Mouse (Mus musculus) yolk sac, embryonic 10.5 days (tissue): ENCODE results near the gene Lyst.

Experiments used
- DNase-seq: peaks from one replicate; pipeline ENCODE4 v3.0.0-alpha.2; 2017; ENCODE audit warnings: low spot score

Gene Lyst

DNA sequence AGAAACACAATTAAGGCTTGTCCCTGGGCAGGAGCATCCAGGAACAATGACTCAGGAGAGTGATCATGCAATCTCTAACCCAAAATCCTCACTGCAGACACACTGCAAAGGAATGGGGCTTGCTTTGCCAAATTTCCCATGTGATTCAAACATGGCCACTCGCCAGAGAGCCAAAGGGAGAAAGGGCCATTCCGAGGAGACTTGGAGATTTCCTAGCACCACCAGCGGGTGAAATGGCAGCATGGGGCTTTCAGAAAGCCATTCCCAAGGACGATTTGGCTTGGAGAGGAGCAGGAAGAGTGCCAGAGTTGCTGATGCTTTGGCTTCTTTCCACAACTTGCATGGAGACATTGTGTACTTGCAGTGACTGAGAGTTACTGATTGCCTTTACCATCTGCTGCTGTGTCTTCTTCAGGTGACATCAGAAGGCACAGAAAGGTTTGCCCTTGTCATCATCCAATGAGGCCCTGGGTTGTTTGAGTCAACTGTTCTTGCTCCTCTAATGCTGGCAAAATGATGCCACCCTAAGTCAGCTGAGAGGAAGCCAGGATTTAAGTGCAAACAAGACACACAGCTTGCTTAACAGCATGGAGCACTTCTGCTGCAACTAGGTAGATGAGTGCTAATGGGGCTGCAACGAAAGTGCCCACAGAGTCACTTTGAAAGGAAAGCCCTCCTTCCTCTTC, 16.5 kb upstream of the Lyst start:
- no peak for DNase-seq

DNA sequence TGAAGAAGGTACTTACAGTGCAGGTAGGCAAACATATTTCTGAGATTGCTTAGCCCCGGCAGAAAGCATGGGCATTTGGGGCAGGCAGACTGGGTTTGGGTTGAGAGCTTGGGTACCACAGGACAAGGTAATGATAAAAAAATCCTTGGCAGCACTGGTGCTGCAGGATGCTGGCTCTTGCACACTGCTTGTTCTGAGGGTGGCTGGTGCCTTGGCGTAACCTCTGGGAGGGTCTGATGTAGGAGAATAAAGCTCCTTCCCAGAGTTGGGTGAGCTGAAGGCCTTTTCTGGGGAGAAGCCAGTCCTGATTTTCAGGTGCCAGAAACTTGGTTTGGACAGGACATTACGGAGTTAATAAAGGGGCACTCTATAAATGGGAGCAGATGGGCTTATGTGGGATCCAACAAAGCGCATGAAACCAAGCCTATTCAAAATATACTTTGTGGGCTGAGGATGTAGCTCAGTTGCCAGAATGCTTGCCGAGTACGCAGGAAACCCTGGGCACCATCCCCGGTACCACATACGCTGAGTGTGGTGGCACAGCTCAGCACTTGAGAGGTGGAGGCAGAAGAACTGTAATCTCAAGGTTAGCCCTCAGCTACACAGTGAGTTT, 15.8 kb upstream of the Lyst start:
- no peak for DNase-seq

DNA sequence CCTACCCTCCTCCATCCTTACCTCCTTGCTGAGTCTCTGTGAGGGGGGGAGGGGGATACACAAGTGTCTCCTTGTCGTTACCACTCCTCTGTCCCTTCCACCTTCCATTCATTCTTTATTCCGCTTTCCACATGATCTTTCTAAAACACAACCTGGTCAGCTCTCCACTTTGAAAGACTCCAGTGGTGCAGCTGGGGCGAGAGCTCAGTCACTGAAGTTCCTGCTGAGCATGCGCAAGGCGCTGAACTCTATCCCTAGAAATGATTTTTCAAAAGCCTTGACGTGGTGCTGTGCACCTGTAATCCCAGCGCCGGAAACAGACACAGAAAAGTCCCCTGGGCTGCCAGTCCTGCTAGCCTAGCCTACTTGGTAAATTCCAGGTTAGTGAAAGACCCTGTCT, 15.1 kb upstream of the Lyst start:
- DNase-seq = no peak

DNA sequence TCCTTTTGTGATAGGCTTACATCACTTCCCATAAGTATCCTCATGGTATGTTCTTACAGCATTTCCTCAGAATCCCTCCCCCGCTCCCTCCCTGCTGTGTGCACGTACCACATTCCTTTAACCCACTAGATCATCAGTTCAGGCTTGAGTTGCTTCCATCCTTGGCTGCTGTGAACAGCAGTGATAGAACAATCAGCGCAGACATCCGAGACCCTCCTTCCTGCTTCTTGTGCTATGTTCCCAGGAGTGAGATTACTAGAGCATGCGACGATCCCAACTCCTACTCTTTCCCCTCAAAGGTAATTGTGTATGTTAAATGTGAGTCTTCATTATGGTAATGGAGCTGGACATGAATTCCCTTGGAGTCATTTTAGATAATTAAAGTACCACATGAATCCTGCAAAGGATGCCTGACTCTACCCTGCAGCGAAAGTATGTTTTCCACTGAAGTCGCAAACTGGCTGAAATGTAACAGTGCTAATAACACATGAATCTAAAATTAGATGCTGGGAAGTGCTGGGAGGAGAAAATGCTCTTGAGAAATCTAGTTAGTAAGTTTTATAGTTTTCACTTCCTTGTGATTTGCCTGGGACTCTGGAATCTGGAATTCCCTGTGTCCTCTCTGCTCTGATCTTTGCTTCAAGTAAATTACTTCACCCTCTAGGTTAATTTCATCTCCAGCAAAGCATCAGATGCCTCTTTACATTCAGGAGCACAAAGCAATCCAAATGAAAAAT, 13.6 kb upstream of the Lyst start:
- peak; percentile 30 for DNase-seq

DNA sequence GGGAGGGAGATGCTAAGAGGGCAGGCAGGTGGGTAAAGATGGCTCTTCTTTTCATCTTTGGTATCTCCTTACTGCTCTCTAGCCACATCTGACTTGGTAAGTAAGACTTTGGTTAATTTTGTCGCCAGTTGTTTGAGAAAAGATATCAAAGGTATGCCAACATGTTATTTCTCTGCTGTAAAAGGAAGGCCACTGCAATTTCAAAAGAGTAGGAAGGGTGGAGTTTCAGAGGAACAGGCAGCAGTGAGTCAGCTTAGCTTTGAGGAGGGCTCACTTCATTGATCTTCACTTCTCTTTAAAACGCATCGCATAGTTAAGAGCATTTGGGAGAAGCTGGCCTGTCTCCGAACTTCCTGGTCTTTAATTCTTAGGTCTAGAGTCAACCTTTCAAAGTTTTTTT, 8.2 kb upstream of the Lyst start:
- DNase-seq = no peak

DNA sequence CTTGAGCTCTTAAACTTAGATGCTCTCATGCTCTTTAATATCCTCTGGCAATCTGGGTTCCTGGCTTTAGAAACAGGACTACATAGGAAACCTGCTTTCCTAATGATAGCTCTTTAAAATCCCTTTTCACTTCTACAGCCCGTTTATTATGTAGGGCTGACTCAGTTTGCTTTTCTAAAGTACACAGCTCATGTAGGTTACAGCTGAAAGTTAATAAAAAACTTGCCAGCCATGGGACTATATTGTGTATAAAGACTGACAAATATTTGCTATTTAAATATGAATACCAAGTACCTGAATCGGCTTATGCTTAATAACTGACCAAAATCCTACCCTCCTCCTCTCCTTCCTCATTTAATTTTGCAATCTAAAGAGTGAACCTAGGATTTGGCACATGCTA, 6.7 kb upstream of the Lyst start:
- no peak for DNase-seq

DNA sequence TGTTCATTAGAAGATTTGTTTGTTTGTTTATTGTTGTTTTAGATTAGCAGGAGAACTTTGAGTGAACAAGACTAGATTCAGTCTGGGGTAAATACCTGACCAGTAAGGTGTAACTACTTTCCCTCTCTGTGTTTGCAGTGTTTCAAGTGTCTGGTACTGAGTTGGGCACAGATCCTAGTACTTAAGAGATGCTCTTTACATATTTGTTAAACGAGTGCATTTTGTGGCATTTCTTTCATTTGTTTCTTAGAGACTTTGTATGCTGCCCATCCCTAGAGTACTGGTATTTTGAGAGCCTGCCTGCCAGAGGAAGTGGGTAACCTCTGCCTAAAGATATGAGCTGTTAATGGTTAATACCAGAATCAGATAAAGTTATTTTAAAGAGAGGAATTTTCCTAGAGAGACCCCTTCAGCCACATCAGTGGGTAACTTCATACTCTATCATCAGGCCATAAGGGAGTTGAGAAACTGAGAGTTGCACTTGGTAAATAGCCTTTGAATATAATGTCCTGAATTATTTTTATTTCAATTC, 2.5 kb upstream of the Lyst start:
- no peak for DNase-seq

DNA sequence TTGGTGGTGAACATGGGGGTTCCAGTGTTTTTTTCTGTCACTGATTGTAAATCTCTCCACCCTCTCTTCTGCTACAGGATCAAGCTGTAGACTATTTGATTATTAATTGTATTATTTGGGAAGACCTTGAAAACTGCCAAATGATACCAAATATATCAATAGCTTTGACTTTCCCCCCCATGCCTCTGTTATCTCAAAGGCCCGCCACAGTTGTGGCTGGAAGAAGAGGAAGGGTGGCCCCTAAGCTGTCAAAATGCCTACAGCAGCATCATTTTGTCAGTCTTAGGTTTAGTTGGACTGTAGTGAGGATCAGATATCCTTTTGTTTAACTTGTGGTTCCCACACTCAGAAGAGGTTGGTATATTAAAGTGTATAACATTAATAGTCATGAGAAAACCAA, 1.7 kb upstream of the Lyst start:
- DNase-seq = no peak

DNA sequence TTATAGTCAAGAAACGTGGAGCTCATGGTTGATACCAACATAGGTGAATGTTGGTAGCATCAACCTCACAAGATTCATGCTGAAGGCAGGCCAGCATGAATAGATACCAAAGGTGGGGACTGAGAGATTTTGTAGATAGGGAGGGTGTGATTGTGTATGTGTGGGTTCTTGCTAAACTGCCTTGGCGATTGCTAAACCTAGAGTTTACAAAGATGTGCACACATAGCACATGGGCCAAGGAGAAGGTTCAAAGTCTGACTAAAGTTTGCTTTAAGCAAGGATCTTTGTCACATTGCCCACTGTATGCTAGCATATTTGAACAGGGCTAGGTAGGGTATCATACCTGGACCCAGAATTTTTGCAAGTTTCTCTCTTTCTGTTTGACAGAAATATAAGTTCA, 1.2 kb upstream of the Lyst start:
- peak; percentile 77 for DNase-seq

DNA sequence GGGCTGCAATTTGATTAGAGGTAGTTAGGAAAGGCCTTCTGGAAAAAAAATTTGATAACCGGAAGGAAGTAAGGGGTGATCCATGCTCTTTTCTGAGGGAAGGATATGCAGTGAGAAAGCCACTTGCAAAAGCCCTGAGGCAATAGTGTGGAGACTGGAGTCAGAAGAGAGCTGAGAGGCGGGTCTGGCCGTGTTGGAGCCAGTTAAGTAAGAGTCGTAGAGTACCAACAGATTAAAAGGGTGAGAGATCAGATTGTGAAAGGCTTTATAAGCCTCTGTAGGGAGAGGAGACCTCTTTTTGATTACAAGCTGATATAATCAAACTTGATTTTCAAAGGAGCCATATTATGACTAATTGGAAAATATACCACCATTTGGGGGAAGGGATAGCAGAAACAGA, 1.7 kb downstream of the Lyst start:
- DNase-seq = no peak

DNA sequence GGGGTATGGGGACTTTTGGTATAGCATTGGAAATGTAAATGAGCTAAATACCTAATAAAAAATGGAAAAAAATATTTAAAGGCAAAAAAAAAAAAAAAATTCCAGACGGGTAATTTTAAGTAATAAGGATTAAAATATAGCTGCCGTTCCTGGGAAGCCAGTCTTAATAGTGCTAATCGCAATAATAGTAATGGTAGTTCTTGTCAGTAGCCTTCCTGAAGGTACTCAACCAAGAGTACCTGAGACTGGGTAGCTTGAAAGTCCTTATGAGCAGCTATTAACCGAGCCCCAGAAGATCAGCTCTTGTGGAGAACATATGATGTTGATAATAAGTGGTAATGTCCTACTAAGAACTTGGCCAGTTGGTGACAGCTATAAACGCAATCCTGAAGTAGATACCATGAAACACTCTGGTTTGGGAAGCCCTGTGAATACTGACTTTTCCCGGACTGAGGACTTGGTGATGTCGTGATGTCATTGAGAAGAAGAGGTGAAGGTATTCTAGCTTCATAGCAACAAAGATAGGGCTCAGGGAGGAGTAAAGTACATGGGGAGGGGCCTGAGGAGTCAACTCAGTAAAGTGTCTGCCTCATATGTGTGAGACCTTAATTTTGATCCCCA, 6.3 kb downstream of the Lyst start:
- DNase-seq = no peak

DNA sequence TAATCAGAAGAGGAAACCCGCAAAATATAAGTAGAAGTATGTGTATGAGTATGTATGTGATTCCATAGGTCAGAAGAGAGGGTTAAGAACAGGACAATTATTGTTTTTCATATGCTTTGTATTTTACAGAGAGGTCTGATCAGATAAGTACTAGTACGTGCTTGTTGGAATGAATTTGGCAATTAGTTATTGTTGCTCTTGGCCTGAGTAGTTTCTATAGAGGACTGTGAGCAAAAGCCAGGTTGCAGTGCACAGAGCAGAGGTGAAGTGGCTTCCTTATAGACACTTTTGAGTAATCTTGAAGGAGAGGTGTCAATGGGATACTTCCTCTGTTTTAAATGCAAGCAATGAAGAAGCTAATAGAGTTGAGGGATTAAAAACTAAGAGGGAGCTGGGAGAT, 7.7 kb downstream of the Lyst start:
- no peak for DNase-seq

DNA sequence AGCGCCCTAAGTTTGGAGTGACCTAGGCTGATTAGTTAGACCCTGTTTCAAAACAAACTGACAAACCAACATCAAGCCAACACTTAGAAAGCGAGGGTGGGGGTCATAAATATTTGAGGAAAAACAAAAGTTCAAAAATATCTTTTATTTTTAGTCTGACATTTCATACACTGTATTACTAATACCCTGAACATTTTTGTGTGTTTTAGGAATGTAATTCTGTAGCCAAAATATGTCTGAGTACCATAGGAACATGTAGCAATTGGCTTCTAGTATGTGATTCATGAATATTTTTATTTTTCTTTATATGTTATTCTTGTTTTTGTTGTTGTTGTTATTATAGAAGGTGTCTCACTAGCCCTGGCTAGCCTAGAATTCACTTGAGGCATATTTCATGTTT, 11.2 kb downstream of the Lyst start:
- no peak for DNase-seq

DNA sequence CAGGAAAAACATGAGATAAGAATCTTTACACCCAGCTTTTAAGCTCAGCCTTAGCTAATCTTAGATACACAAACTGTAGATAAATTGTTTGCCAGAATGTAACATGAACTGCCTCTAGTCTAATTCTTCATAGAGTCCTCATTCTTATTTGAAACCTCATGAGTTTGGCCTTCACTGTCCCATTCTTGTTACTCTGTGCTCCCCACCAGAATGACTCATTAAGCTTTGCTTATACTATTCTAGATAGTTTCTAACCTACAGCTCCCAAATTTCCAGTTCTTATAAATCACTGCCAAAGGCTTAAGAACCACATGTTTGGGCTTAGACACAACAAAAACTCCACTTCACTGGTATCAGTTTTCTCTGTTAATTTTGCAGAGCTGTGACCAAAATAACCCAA, 16.0 kb downstream of the Lyst start:
- no peak for DNase-seq

DNA sequence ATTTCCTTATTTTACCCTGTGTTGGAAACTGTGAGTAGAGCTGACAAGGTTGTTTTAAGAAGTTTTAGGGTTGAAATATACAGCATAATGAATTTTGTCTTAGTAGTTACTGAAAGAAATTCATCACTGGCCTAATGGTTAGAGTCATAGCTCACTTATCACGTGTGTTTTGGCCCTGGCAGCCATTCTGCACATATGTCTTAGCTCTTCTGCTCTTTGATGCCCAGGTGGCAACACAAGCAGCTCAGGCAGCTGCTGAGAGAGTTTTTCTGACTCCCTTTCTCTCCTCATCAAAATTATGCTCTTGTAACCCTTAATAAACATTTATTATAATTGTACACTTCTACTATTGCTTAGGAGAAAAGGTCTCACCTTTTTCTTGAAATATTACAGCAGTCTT, 18.1 kb downstream of the Lyst start:
- DNase-seq = no peak

DNA sequence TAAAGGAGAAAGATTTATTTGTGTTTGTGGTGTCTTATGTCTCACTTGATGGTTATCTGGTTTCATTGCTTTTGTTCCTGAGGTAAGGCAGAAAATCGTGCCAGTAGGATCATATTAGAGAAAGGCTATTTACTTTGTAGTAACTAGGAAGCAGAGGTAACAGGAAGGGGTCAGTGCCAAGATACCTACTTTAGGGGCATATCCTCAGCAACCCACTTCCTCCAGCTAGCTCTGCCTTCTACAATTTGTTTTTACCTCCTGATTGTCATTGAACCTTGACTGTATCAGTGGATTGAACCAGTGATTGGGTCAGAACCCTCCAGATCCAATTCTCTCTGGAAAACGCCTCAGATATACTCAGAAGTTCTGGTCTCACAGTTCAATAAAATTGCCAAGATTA, 19.5 kb downstream of the Lyst start:
- DNase-seq = no peak

DNA sequence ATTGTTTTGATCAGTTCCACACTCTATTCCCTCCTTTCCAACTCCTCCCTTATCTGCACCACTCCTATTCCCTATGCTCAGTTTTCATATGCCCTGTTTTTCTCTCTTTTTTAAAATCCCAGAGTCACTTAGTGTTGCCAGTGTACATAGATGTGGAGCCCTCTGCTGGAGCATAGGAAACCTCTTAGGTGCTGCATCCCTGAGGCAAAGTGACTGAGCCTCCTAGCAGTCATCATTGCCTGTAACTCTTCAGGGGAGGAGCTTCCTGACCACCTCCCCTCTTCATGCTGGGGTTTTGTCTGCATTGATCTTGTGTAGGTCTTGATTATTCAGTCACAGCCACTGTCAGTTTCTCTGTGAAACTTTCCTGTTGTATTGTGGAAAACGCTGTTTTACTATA, 22.7 kb downstream of the Lyst start:
- DNase-seq = peak; percentile 9

DNA sequence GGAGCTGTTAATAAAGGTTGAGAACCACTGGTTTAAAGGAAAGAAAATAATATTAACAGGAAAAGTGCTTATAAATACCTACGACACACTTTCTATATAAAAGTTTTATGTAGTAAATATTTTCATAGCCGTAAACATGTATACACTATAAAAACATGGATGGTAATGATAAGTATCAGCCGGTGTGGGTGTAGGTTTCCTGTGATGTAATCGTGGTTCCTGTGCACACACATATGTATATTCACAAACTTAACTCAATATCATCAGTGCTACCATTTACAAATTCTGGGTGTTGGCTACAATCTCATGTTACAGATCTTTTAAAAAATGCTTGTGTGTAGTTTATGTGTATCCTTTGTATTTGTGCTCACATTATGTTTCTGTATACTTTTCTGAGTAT, 24.0 kb downstream of the Lyst start:
- no peak for DNase-seq

DNA sequence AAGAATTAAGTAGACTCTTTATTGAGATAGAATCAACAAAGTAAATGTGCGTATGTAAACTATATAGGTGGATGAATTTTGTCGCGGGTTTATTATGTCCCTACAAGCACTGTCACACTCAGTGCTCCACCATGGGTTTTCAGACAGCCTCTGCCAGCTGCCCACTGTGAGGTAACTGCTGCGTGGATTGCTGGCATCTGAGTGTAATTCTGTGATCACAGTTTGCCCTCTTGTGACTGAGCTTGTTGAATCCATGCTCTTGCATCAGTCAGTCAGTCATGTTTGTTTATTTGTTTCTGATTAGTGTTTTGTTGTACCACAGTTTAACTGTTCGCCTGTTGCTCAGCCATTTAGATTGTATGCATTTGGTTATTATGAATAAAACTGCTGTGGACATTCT, 31.3 kb downstream of the Lyst start:
- no peak for DNase-seq

DNA sequence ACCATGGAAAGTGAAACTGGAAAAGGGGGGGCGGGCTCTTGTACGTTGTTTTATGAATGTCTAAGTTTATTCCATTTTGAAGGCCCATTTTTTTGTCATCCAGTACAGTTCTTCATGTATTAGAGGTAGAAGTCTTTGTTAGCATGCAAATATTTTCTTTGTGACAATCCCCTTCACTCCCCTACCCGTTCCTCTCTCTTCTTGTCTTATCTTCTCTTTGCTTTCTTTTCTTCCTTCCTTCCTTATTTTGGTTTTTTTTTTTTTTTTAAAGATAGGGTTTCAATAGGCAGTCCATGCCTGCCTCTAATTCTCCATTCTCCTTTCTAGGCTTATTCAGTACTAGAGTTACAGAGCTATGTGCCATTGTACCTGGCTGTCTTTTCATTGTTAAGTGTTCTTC, 32.4 kb downstream of the Lyst start:
- DNase-seq = no peak

DNA sequence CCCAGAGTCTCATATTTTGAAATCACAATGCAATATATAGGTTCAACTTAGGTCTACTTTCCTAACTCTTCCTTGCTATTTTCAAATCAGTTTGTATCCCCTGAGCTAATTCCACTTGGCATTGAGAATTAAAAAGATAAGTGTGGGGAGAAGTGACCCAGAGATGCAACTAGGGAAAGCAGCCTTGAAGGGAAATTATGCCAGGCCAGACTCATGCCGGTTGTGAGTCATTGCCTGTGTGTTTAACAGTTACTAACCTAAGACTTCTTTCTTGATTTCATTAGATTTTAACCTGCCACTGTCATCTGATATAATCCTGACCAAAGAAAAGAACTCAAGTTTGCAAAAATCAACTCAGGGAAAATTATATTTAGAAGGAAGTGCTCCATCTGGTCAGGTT, 43.5 kb downstream of the Lyst start:
- DNase-seq = no peak

DNA sequence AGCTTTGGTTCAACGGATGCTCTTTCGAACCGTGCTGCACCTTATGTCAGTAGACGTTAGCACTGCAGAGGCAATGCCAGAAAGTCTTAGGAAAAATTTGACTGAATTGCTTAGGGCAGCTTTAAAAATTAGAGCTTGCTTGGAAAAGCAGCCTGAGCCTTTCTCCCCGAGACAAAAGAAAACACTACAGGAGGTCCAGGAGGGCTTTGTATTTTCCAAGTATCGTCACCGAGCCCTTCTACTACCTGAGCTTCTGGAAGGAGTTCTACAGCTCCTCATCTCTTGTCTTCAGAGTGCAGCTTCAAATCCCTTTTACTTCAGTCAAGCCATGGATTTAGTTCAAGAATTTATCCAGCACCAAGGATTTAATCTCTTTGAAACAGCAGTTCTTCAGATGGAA, 44.5 kb downstream of the Lyst start:
- DNase-seq = no peak

DNA sequence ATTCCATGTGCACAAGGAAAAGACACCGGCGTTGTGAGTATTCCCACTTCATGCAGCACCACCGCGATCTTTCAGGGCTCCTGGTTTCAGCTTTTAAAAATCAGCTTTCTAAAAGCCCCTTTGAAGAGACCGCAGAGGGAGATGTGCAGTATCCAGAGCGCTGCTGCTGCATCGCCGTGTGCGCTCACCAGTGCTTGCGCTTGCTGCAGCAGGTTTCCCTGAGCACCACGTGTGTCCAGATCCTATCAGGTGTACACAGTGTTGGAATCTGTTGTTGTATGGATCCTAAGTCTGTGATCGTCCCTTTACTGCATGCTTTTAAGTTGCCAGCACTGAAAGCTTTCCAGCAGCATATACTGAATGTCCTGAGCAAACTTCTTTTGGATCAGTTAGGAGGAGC, 45.0 kb downstream of the Lyst start:
- no peak for DNase-seq
